Mouse (Mus musculus): ENCODE data around the gene Macrod2.

DNA sequence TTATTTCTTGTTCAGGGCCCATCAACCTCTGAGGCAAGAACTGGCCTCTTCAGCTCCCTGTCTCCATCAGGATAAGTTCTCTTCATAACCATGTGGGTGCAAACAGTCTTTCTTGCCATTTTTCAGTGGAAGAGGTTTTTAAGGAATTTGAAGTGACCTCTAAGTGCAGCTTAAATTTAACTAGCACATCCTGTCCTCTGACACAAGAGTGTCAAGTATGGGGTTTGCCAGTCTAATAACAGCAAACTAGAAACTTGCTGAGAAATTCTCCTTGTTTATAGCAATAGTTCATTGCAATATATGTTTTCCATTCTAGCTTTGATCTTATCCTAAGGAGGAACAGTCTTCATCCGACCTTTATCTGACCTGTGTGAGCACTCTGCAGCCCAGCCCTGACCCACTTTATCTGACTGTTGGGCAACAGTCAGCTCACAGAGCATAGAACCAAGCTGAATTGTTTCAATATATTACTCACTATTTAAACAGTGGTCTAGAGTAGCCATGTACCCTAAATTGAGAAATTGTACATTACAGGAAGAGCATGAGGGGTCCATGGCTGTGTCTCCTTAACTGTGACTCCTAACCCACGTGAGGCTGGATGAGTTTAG, 226.7 kb downstream of the Macrod2 start:
- TF ChIP-seq CTCF (IDR thresholded peaks at IDR 0.05; ENCODE audit: insufficient read depth, low read depth, low read length) (no peak), POLR2A (IDR thresholded peaks at IDR 0.05; ENCODE audit: insufficient read depth, low read depth, low read length) (no peak)
